Mouse (Mus musculus) left cerebral cortex, postnatal 4 days (tissue): ENCODE results near the gene Scpep1. TPM values are rescaled to one million over a fixed set of nuclear protein-coding genes. Genes with fewer than 3 reads are reported as not detected.
A peak's percentile ranks its signal among the peaks of the same experiment; 100 is the strongest.
"Not testable (repeated sequence)": the region's sequence is repeated elsewhere in the genome, so short reads cannot be mapped to it uniquely, and the experiment has no call there.

Experiments
- DNase-seq: peaks from one replicate; pipeline ENCODE4 v3.0.0-alpha.2; 2022
- intact Hi-C: fragments of 180-260 bp; cut with DNase I; formaldehyde crosslinking; loops from one replicate; pipeline ENCODE4 v1.15.1; 2025
- total RNA-seq, 2 experiments: library from RNA; stranded (reverse); gene quantifications; 2 replicates each; pipeline ENCODE4 v1.2.3; 2021

Scpep1 gene
- total RNA-seq: 10 to 100 TPM; 26.7 to 26.8 TPM

DNA sequence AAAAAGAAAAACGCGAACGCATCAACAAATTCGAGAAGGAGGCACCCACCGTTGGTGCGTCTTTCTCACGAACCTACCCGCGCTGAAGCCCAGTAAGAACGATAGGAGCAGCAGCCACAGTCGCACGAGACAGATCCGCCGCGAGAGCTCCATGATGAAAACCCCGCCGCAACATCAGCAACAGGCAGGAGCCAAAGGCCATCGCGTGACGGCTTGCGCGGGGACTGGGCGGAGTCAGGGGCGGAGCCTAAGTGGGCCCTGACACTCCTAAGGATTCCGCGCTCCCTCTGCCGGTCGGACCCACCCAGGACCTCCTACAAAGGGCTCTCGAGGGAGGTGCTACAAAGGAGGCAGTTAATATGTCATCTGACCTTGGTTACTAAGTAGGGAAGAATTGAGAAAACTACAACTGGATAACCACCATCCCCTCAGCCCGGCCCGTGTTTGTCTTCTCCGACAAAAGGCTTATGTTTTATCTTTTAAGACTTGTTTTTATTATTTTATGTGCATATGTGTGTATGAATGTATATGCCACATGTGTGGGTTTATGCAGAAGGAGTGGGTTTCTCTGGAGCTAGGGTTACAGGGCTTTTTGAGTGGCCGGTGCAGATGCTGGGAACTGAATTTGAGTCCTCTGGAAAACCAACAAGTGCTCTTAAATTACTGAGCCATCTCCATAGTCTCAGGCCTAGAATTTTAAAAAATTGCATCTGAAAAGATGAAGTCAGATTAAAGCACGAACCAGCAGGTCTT lies at the start of gene Scpep1:
Gene Scpep1 (minus strand): TSS at position 249 of the 753 bp plus-strand sequence.
- DNase-seq: peak; percentile 97
- intact Hi-C loops: no loop called here

DNA sequence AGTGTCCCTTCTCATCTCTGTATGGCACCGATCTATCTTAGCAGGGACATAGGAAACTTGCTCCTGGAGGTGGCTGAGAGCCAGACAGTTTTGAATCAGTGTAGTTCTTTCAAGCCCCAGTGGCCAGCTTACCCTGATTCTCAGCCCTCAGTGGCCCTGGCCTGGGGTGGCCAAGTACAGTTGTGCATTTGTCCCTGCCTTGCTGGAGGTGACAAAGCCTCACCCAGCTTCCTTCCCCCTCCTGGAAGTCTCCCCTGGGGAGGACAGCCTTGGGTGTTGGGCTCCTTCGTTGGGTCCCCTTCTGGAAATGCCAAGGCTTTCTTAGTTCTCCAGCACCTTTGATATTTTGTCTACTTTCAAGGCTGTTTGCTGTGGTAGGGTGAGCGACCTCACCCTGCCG lies 48.5 kb upstream of the Scpep1 start:
- intact Hi-C loops: no loop called here
- DNase-seq: no peak

DNA sequence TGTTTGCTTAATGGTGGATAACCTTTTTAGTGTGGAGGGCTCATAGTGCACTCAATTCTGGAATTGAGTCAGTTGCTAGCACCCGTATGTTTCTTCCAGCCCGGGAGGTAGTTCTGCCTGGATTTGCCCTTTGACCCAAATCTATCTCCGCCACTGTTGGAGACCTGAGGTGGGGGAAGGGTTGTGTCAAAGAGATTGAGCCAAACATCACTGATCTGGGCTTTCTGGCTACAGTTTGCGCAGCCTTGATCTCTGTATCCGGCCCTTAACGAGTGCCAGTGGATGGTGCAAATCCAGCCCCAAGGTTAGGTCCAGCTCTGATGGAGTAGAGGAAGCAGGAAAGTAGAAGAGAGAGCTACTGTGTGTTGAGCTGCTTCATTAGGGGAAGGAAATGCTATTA lies 47.8 kb upstream of the Scpep1 start:
- intact Hi-C loops: no loop called here
- no peak for DNase-seq

DNA sequence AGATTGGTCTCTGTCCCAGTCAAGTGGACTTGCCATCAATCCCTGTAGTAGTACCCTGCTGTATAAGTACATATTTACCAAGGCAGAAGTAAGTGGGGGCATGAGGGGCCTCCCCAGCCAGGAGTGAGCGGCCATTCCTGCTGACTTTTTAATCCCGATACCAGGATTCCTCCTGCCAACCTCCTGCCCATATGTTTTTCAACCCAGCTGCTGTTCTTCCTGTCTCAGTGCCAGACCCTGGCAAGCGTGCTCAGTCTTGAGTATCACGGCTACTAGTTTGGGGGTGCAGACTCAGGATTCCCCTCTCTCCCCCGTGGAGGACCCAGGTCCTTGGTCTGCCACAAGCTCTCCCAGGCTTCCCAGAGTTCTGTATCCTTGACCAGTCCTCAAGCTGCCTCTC lies 47.4 kb upstream of the Scpep1 start:
- intact Hi-C loops: no loop called here
- peak; percentile 75 for DNase-seq

DNA sequence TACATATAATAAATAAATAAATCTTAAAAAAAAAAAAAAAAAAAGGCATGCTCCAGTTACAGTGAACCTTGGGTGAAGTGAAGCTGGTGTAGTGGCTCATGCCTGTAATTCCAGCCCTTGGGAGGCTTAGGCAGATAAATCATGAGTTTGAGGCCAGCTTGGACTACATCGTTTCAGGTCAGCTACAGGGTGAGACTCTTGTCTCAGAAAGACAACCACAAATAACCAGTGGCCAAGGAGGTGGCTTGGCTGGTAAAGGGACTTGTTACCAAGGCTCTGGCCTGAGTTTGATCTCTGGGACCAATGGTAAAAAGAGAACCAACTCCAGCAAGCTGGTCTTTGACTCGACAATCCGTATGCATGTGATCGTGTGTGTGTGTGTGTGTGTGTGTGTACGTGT lies 46.8 kb upstream of the Scpep1 start:
- intact Hi-C loops: no loop called here

DNA sequence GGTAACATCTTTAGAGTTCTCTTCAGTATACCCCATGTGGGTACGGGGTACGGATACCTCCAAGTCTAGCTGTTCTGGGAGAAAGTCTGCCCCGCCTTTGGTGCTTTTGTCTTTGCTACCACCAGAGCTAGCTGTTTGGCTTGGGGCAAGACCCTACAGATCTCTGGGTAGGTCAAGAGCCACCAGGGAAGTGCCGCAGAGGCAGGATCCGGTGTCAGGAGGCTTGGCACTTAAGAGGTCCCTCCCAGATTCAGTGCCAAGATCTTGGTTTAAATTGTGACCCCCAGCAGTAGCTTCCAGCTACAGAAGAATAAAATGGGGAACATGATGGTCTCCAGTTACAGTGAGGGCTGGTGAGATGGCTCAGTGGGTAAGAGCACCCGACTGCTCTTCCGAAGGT lies 46.3 kb upstream of the Scpep1 start:
- intact Hi-C loops: no loop called here

More for the DNA sequence above, 46.8 kb upstream of the Scpep1 start:
- DNase-seq: no peak

DNA sequence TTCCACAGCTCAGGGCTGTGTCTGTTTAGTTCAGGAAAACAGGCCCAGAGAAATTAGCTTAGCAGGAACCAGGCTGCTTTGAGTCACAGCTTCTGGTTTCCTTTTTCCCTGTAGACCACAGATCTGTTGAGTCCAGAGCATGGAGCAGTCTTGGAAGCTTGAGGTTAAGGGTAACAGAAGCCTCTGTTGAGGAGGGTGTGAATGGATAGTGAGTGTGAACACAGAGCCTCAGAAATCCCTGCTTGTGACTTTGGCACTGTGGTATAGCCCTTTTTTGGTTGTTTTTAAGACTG lies 45.2 kb upstream of the Scpep1 start:
- intact Hi-C loops: no loop called here
- no peak for DNase-seq

More for the DNA sequence above, 46.3 kb upstream of the Scpep1 start:
- DNase-seq: no peak

DNA sequence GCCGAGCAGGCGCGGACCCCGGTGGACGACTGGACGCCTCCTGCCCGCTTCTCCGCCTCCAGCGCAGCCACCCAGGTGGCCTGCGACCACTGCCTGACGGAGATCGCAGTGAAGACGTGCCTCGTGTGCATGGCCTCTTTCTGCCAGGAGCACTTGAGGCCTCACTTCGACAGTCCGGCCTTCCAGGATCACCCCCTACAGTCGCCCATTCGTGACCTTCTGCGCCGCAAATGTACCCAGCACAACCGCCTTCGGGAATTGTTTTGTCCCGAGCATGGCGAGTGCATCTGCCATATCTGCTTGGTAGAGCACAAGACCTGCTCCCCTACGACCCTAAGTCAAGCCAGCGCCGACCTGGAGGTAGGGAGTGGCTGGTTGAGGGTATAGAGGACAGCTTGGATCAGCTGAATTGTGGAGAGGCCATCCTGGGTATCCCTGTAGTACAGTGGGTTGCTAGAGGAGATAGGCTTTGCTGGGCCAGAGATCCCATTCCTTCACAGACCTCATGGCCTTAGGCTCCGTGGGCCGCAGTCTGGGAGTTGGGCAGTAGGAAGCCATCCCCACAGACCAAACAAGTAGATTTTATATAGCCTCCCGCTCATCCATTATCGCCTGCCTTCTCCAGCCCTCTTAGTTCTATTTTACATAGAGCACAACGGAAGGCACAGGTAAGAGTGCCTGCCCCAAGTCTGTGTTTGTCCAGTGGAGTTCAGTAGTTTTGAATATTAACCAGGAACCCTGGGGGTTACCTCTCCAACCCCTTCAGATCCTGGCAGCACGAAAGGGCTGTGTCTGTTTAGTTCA lies 44.7 kb upstream of the Scpep1 start:
- intact Hi-C loops: loop anchor here (10.0 kb wide), 1 partner anchor 45 kb away; no protein-coding TSS in a partner anchor
- DNase-seq: no peak

DNA sequence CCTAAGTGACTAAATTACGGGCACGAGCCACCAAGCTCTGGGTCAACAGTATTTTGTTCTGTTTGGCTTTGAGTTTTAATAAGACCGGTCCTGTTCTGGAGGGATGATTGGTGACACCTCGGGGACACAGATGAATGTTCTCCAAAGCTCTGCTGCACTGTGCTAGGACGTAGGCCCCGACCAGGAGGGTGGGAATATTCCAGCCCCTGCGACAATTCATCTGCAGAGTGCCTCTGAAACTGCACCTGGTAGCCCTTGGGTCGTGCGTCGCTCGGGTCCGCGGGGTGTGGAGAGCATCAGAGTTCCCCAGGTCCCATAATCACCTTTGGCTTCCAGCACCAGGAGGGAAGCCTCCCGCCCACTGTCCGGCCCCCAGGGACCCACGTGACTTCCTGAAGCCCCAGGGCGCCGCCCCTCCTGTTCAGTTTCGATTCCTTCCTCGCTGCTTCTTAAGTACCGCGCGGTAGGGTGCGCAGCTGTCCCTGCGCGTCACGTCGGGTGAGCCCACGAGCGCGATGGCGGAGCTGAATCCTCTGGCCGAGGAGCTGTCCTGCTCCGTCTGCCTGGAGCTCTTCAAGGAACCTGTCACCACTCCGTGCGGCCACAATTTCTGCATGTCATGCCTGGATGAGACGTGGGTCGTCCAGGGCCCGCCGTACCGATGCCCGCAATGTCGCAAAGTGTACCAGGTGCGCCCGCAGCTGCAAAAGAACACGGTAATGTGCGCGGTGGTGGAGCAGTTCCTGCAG lies 43.9 kb upstream of the Scpep1 start, which contains the start of gene Trim25:
Gene Trim25 (plus strand): TSS at position 403 of the 749 bp plus-strand sequence.
- peak; percentile 36 for DNase-seq
- intact Hi-C loops: loop anchor here (10.0 kb wide), 1 partner anchor 46 kb away; no protein-coding TSS in a partner anchor

DNA sequence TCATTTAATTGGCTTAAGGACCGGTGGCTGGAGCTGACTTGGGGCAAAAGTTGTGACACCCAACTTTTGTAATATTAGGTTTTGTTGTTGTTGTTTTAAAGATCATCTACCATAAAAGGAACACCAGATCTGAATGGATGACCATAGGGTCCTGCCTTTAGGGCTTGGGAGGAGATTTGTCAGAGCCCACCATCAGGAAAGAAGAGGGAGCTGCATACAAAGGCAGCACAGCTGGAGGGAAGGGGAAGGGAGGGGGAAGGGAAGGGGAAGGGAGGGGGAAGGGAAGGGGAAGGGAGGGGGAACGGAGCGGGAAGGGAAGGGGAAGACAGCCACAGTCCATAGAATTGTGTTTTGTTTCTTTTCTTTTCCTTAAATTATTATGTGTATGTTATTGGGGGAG lies 43.1 kb upstream of the Scpep1 start:
- intact Hi-C loops: loop anchor here (10.0 kb wide), 1 partner anchor 46 kb away; no protein-coding TSS in a partner anchor

DNA sequence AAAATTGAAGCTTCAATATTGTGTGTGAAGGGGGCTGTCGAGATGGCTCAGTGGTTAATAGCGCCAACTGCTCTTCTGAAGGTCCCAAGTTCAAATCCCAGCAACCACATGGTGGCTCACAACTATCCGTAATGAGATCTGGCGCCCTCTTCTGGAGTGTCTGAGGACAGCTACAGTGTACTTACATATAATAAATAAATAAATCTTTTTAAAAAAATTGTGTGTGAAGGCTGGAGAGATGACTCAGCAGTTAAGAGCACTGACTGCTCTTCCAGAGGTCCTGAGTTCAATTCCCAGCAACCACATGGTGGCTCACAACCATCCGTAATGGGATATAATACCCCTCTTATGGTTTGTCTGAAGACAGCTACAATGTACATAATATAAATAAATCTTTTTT lies 42.1 kb upstream of the Scpep1 start:
- intact Hi-C loops: loop anchor here (10.0 kb wide), 1 partner anchor 47 kb away; no protein-coding TSS in a partner anchor
- DNase-seq: not testable (repeated sequence)

More for the DNA sequence above, 43.1 kb upstream of the Scpep1 start:
- no peak for DNase-seq

DNA sequence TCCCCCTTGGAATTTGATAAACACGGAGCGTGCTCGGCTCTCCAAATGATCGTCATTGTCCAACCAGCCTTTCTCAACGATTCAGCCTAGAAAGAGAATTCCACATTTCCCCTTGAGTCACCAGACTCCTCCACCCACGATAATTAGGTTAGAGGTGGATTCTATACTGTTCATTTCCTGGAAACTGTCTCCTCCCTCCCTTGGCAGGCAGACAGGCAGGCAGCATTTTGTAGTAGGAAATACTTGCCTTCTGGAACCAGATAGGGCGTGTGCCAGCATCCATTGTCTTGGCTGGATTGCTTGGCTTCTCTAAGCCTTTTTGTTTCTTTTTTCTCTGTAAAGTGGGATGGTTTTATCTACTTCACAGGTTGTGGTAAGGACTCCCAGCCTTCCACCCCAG lies 41.2 kb upstream of the Scpep1 start:
- no peak for DNase-seq
- intact Hi-C loops: loop anchor here (10.0 kb wide), 1 partner anchor 48 kb away; no protein-coding TSS in a partner anchor

DNA sequence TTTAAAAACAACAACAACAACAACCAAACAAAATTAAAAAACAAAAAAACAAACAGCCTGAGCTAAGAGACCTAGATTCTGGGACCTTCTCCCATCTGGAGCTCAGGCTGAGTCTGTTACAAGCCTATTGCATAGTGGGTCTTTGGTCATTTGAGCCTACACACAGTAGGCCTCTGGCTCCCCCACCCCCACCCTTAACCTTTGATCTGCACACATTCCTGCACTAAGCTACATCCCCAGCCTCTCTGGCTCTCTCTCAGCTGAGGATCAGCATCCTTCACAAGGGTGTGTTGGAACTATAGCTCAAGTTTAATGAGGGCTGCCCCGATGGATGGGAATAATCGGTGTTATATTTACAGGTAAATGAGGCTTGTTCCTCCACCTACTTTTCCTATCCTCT lies 40.4 kb upstream of the Scpep1 start:
- intact Hi-C loops: loop anchor here (10.0 kb wide), 1 partner anchor 49 kb away; no protein-coding TSS in a partner anchor
- no peak for DNase-seq

DNA sequence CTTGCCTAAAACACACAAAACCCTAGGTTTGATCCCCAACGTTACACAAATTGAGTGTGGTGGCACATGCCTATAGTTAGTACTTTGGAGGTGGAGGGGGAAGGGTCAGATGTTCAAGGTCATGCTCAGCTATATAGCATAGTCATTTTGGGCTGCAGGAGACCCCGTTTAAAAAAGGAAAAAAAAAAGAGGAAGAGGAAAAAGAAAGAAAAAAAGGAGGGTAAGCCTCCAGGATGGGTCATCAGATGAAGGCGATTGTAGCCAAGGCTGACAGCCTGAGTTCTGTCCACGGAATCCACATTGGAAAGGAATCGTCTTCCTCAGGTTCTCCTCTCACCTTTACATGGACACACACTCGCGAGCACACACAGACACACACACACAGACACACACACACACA lies 39.2 kb upstream of the Scpep1 start:
- DNase-seq: no peak
- intact Hi-C loops: loop anchor here (10.0 kb wide), 1 partner anchor 50 kb away; no protein-coding TSS in a partner anchor

DNA sequence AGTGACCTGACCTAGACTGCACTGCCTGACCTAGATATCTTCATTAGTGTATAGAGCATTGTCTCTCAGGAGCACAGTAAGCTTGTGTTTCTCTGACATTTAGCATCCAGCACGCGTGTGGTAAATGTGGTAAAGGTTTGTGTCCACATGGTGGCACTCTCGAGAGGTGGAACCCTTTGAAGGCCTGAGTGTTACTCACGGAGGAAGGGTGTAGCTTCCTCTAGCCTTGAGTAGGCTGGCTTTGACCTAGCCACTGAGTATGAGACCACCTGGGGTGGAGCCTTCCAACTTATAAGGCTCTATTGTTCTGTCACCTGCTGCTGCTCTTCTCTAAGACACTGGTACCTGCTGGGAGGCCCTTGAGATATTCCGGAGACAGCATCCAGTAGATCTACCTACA lies 38.4 kb upstream of the Scpep1 start:
- intact Hi-C loops: loop anchor here (10.0 kb wide), 1 partner anchor 51 kb away; no protein-coding TSS in a partner anchor
- DNase-seq: peak; percentile 35

DNA sequence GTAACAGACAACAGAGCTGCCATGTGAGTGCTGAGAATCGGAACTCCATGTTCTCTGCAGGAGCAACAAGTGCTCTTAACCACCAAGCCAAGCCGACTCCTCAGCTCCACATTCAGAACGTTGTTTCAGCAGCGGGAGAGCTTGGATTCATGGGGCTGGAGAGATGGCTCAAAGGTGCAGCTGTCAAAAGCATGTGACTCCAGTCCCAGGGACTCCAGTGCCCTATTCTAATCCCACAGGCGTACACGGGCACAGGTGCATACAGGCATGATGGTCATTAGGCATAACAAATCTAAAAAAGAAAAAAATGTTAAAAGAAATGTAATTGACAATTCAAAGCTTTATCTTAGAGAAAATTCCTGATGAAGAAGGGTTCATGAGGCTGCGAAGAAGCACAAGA lies 37.9 kb upstream of the Scpep1 start:
- intact Hi-C loops: loop anchor here (10.0 kb wide), 1 partner anchor 52 kb away; no protein-coding TSS in a partner anchor
- DNase-seq: no peak

DNA sequence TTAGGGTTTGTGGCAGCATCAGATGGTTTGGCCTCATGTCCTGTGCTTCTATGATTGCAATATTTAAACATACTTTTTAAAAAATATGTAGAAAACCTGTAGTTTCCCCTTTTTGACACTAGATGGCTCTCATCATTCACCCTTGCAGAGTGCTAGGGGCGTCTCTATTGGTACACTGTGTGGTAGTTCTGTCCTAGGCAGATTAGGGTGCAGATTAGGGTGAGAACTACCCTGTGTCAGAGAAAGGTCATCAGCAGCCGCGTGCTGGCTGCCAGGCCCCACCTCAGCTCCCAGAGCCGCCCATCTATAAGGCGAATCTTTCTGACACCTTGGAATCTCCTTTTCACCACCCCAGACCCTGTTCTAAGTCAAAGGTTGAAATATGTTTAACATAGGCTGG lies 34.3 kb upstream of the Scpep1 start:
- DNase-seq: no peak

DNA sequence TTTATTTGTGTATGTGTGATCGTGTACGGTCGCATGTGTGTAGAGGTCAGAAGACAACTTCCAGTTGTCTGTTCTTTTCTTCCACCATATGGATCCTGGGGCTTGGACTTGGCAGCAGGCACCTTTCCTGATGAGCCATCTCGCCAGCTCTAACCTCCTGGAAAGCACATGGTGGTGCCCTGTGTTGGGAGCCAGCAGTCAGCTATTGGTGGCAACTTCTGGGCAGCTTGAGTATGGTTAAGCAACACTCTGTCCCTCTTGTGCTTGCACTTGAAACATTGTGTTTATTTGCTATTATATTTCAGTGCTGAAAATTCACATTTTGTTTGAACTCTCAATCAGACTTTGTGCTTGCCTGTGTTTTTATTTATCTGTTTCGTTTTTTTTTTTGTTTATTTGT lies 33.7 kb upstream of the Scpep1 start:
- intact Hi-C loops: no loop called here
- no peak for DNase-seq

More for the DNA sequence above, 34.3 kb upstream of the Scpep1 start:
- intact Hi-C loops: no loop called here

DNA sequence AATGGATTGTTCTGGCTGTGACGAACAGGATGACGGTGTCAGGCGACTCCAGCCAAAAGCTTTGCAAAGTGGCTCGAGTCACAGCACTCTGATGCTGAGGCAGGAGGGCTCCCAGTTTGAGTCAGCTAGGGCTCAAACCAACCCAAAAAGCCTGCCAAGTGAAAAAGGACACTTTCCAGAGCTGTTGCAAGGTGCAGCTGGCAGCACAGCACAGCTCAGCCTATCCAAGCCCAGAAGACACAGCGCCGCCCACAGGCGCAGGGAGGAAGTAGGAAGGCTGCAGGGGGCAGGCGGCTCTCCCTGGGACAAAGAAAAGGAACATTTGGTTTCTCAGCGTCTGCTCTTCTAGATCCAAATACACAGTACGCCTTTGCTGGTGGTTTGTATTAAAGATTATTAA lies 31.4 kb upstream of the Scpep1 start:
- intact Hi-C loops: no loop called here
- no peak for DNase-seq

DNA sequence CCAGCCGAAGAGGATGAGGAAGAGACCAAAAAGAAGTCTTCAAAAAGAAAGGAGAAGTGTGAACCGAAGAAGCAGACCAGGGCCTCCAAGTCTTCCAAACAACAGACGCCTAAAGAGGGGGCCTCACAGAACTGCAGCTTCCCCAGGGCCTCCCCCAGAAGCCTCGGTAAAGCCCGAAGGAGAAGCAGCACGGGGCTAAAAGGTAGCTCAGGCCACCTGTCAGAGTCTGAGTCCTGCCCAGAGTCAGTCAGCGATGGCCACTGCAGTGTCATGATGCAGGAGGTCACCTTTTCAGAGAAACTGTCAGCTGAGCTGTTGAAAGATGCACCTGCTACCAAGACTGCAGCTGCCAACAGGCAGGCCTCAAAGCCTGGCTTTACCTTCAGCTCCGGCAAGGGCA lies 26.1 kb upstream of the Scpep1 start:
- intact Hi-C loops: no loop called here
- DNase-seq: no peak

DNA sequence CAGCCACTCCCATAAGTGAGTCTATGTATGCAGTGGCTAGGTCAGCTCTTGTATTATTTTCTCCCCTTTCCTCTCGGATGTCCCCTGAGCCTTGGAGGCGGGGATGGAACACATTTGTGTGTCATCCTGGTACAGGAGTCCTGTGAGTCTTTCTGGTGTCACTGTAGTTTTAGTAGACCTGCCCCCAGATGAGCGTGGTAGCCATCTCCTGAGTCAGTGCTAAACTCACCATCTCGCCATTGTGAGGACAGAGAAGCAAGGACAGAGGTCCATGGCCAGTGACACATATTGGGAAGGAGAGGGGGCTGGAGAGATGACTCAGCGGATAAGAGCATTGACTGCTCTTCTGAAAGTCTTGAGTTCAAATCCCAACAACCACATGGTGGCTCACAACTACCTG lies 21.9 kb upstream of the Scpep1 start:
- intact Hi-C loops: no loop called here

More for the DNA sequence above, 21.9 kb upstream of the Scpep1 start:
- DNase-seq: no peak
